Mouse (Mus musculus): Measurements from ENCODE around the gene Reep1.

Reep1 gene

GRCm38 (mm10) chr6:71707511-71708501 lies at the start of gene Reep1:
Reep1 (plus strand) TSS chr6:71707561.
- DNase-seq, result peak; percentile 57 to 75

- no peak for DNase-seq
These were observed 49.1 kb upstream of the Reep1 start for GRCm38 (mm10) chr6:71658290-71658689.

GRCm38 (mm10) chr6:71664511-71664910 lies 42.9 kb upstream of the Reep1 start:
- DNase-seq, result no peak

GRCm38 (mm10) chr6:71673166-71673565 lies 34.2 kb upstream of the Reep1 start:
- peak; percentile 42 to 46 for DNase-seq

- no peak for DNase-seq
These were observed 28.5 kb upstream of the Reep1 start for GRCm38 (mm10) chr6:71678891-71679290.

- no peak for DNase-seq
These were observed 12.2 kb upstream of the Reep1 start for GRCm38 (mm10) chr6:71695150-71695549.

GRCm38 (mm10) chr6:71695599-71695998 lies 11.8 kb upstream of the Reep1 start:
- DNase-seq, result no peak

- no peak for DNase-seq
These were observed 490 bp upstream of the Reep1 start for GRCm38 (mm10) chr6:71706871-71707270.

- DNase-seq, result no peak
These were observed 1.2 kb downstream of the Reep1 start for GRCm38 (mm10) chr6:71708528-71708927.

GRCm38 (mm10) chr6:71710323-71710722 lies 3.0 kb downstream of the Reep1 start:
- no peak for DNase-seq

GRCm38 (mm10) chr6:71711201-71711600 lies 3.8 kb downstream of the Reep1 start:
- DNase-seq, result no peak

GRCm38 (mm10) chr6:71713532-71713931 lies 6.2 kb downstream of the Reep1 start:
- no peak for DNase-seq

- no peak for DNase-seq
These were observed 7.6 kb downstream of the Reep1 start for GRCm38 (mm10) chr6:71715006-71715405.

GRCm38 (mm10) chr6:71716434-71716833 lies 9.1 kb downstream of the Reep1 start:
- DNase-seq, result no peak

- DNase-seq, result peak in 1 of 2 experiments; percentile 25
These were observed 11.0 kb downstream of the Reep1 start for GRCm38 (mm10) chr6:71718322-71718721.

- no peak for DNase-seq
These were observed 11.9 kb downstream of the Reep1 start for GRCm38 (mm10) chr6:71719302-71719701.

GRCm38 (mm10) chr6:71722988-71723387 lies 15.6 kb downstream of the Reep1 start:
- no peak for DNase-seq

- no peak for DNase-seq
These were observed 16.2 kb downstream of the Reep1 start for GRCm38 (mm10) chr6:71723555-71723954.

GRCm38 (mm10) chr6:71726710-71727109 lies 19.3 kb downstream of the Reep1 start:
- no peak for DNase-seq

- DNase-seq, result no peak
These were observed 20.9 kb downstream of the Reep1 start for GRCm38 (mm10) chr6:71728306-71728705.

- no peak for DNase-seq
These were observed 27.7 kb downstream of the Reep1 start for GRCm38 (mm10) chr6:71734910-71735599.

- no peak for DNase-seq
These were observed 28.2 kb downstream of the Reep1 start for GRCm38 (mm10) chr6:71735600-71736010.

GRCm38 (mm10) chr6:71736101-71736500 lies 28.7 kb downstream of the Reep1 start:
- no peak for DNase-seq

GRCm38 (mm10) chr6:71737202-71737601 lies 29.8 kb downstream of the Reep1 start:
- no peak for DNase-seq

Measured in thymus, postnatal 36 days (tissue).